Mouse (Mus musculus) CD4-positive naive resting alpha-beta T cell, adult 57 days (primary cell): ENCODE data around the gene Tmem79. TPM values are rescaled to one million over a fixed set of nuclear protein-coding genes. Genes with fewer than 3 reads are reported as not detected.

ENCODE experiments used
- total RNA-seq: library from RNA; stranded (reverse); gene quantifications from one replicate; pipeline ENCODE4 v1.2.4, GENCODE M21; 2023

Gene Tmem79
- total RNA-seq = 2.6 TPM

DNA sequence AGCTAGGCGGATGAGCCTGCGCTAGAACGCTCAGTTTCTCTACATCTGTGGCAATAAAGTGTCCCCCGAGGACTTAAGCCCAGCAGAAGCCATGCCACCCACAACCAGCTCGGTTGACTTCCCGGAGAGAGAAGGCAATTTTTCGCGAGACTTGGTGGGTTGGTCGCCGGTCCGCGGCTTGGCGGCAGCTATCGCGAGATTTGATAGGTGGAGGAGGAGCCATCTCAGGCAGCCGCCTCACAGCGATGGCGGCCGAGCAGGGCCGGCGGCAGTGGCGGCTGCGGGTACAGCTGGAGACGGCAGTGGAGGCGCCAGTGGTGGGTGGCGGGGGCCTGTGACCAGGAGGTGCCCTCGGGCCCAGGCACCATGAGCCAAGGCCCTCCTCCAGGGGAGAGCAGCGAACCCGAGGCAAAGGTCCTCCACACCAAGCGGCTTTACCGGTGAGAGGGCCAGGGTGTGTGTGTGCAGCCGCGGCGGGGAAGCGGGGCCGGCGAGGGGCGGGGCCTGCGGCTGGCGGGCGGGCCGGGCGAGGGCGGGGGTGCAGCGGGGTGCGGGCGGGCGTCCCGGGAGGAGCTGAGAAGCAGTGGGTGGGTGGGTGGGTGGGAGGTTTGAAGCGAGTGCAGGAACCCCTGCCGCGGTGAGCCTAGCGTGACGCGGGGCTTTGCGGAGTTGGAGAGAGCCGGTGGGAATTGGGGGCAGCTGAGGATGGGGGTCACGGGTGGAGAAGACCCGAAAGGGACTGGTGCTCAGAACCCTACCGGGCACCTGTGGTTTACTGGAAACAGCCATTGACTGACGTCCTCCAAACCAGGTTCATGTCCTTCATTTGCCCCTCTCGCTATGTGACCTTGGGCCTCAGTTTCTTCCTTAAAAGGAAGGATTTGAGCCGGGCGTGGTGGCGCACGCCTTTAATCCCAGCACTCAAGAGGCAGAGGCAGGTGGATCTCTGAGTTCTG, at the start of gene Tmem79, which contains the start of gene Smg5:
Gene Tmem79, minus strand, starts transcription at position 91 of the 956 bp plus-strand sequence.
Gene Smg5, plus strand, starts transcription at position 203 of the 956 bp plus-strand sequence.

DNA sequence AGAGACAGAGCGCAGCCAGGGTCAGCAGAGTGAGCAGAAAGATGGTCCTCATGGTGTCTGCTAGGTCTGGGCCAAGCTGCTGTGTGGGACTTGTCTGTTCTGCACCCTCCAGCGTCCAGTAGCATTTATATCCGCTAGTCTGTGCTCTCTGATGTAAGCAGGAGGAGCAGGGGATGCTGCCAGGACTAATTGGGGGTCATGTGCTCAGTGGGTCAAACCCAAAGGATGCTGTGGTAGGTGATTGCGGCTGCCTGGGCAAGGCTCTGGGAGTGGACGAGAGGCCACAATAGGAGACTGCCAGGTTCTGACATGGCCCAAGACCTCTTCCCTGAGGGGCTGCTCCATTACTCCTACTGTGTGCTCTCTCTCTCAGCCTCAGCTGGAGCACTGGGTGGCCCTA, 48.4 kb upstream of the Tmem79 start, which contains the start of gene Bglap:
Gene Bglap, minus strand, starts transcription at position 101 of the 400 bp plus-strand sequence.

DNA sequence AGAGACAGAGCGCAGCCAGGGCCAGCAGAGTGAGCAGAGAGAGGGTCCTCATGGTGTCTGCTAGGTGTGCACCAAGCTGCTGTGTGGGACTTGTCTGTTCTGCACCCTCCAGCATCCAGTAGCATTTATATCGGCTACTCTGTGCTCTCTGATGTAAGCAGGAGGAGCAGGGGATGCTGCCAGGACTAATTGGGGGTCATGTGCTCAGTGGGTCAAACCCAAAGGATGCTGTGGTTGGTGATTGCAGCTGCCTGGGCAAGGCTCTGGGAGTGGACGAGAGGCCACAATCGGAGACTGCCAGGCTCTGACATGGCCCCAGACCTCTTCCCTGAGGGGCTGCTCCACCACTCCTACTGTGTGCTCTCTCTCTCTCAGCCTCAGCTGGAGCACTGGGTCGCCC, 42.7 kb upstream of the Tmem79 start, which contains the start of gene Bglap2:
Gene Bglap2, minus strand, starts transcription at position 101 of the 400 bp plus-strand sequence.

DNA sequence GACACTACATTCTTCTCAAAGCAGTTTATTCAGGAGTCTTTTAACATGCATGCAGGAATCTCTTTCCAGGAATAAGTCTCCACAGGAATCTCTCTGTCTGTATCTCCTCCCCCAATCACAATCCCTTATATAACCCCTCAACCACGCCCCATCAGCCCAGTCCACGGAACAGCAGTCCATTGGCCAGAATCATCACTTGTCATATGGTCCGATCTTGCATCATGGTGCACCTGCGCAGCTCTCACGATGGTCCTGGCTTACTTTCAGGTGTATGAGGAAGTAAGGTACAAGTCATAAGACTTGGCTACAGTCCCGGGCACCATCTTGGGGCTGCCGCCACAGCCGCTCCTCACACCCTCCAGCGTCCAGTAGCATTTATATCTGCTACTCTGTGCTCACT, 36.7 kb upstream of the Tmem79 start, which contains the start of gene Bglap3:
Gene Bglap3, minus strand, starts transcription at position 101 of the 400 bp plus-strand sequence.

DNA sequence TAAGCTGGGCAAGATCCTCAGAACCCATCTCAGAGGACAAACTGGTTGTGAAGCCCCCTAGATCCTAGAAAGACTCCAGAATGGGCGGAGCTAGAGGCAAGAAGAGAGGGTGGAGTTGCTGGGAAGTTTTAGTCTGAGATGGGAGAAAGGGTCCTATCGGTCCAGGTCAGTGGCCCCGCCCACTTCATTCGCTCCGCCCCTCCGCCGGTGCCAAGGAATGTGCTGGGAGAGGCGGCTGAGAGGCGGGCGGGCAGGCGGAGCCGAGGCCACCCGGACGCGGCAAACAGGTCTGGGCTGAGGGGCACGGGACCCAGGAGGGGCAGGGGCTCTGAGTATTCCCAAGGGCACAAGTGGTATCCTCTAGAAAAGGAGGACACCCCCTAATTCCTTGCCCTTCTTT, 28.4 kb upstream of the Tmem79 start, which contains the start of gene Paqr6:
Gene Paqr6, plus strand, starts transcription at position 248 of the 400 bp plus-strand sequence.

DNA sequence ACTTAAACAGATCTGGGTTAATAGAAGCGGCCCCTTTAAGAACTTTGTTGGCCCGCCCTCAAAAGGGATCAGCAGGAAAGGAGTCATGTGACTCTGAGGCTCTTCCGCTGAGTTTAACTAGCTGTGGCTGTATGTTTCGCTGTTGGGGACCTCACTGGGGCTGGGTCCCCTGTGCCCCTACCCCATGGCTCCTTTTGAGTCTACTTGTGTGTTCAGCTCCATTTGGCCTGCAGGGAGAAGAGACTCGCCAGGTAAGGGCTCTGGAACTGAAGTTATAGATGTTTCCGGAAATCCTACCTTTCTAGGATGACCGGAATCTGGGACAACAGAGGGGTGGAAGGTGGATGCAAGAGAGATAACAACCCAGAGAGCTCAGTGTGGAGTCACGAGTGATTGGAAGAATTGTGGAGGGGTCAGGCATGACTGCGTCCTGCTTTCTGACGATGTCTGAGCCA, 11.0 kb downstream of the Tmem79 start, which contains the start of gene Glmp:
Gene Glmp, plus strand, starts transcription at position 73 of the 455 bp plus-strand sequence.

DNA sequence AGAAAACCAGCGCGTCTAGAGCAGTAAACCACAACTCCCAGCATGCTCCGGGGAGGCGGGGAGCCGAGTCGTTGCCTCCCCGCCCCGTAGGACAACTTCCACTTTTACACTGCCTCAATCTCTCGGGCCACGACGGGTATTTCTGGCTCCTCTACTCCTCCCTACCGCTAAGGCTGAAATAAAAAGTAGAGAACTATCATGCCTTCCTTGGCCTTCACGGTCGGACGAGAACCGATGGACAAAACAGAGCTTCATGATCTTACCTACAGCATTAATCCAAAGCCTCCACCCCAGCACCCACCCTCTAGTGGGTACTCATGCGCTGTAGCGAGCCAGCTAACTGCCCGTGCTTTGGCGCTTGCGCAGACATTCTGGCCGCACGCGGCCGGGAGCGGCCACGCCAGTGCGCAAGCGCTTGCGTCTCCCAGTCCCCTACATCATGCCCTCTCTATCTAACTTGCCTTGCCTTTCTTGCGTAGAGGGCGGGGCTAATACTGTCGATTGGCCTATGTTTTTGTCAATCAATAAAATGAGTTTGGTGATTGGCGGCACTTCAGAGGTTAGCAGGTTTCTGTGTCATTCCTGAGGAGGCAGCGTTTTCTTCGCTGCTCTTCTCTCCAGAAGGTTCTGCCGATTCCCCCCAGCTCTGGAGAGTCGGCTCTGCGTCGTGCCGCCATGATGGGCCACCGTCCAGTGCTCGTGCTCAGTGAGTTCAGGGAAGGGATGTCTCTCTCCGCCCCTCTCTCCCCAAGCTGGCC, 39.2 kb downstream of the Tmem79 start, which contains the start of the genes Tsacc and Cct3:
Gene Tsacc, minus strand, starts transcription at position 439 of the 758 bp plus-strand sequence.
Gene Cct3, plus strand, starts transcription at position 556 of the 758 bp plus-strand sequence.

DNA sequence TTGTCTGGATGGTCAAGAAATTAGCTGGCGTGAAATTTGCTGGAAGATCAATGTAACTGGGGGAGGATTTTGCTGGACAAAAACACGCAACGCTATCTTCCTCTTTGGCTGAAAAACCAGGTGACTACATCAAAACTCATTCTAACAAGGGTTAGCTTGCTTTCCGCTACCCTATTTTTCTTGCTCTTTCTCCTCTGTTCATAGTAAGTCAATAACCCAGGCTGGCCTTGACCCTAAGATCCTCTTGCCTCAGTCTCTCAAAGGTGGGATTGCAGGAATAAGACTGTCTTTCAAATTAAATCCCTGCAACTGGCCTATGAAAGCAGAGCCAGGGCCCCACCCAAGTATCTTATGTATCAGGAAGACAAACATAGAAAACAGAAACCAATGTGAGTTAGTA, 48.8 kb downstream of the Tmem79 start, which contains the start of gene Gm38392:
Gene Gm38392, minus strand, starts transcription at position 101 of the 400 bp plus-strand sequence.

Other genes starting within 250 kb of the Tmem79 start
- gene Mef2d, start 193.8 kb downstream of the Tmem79 start, total RNA-seq = 345 TPM
- gene Rhbg, start 81.4 kb downstream of the Tmem79 start, total RNA-seq = not detected
- gene Gm38392, start 48.9 kb downstream of the Tmem79 start, total RNA-seq = not detected
- 4.2 TPM for gene Tsacc, start 39.1 kb downstream of the Tmem79 start, total RNA-seq
- 188 TPM for gene Cct3, start 39.0 kb downstream of the Tmem79 start, total RNA-seq
- gene Glmp, start 11.1 kb downstream of the Tmem79 start, total RNA-seq = 116 TPM
- 136 TPM for gene Smg5, start 112 bp upstream of the Tmem79 start, total RNA-seq
- gene Paqr6, start 28.4 kb upstream of the Tmem79 start, total RNA-seq = 3.7 TPM
- gene Bglap3, start 36.6 kb upstream of the Tmem79 start, total RNA-seq = not detected
- gene Bglap2, start 42.6 kb upstream of the Tmem79 start, total RNA-seq = not detected
- gene Bglap, start 48.3 kb upstream of the Tmem79 start, total RNA-seq = not detected
- gene Pmf1, start 74.2 kb upstream of the Tmem79 start, total RNA-seq = 42.3 TPM
- 16.3 TPM for gene Slc25a44, start 89.0 kb upstream of the Tmem79 start, total RNA-seq
- 98.8 TPM for gene Sema4a, start 125.0 kb upstream of the Tmem79 start, total RNA-seq
- gene Lmna, start 173.8 kb upstream of the Tmem79 start, total RNA-seq = 27.9 TPM
- gene Mex3a, start 196.2 kb upstream of the Tmem79 start, total RNA-seq = 3.0 TPM
- not detected for gene Rab25, start 212.2 kb upstream of the Tmem79 start, total RNA-seq
- gene Lamtor2, start 216.9 kb upstream of the Tmem79 start, total RNA-seq = 78.7 TPM
- 50.1 TPM for gene Ubqln4, start 217.6 kb upstream of the Tmem79 start, total RNA-seq
- gene Ssr2, start 239.7 kb upstream of the Tmem79 start, total RNA-seq = 78.1 TPM